Mouse (Mus musculus): ENCODE measurements around the gene Pkmyt1. TPM values are rescaled to one million over a fixed set of nuclear protein-coding genes. Genes with fewer than 3 reads are reported as not detected.
A peak's percentile ranks its signal among the peaks of the same experiment; 100 is the strongest.

Gene Pkmyt1
- polyA plus RNA-seq, 1 experiment from 2014 or later = 36.7 TPM

DNA sequence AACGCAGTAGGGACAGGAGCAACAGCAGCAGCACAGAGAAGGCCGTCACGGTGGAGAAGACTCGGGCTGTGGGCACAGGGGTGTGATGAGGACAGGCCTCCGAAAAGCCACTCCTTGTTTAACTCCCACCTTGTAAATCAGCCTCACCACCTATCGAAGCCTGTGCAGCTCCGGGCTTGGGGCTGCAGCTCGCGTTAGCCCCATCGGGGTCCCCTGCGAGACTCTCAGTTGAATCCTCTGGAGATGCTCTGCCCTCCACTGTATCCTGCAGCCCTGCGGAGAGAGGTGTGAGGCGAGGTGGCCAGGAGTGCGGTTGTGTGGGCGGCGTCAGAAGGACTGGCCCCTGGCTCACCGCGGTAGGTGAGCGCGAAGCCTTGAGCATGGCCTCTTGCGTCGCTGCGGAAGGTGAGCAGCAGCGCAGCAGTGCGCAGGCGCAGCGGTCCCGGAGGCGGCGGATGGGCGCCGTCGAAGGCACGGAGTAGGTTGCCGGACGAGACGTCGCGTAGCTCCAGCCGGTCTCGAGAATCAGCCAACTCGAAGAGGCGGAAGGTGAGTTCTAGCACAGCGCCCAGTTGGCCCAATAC, 16.2 kb downstream of the Pkmyt1 start:
- H3K9me3 ChIP-seq (replicated peaks) = no peaks in the 10 kb centered on the region
- no peak overlapping the region for H3K27ac ChIP-seq
- peaks cover 75% of the 10 kb centered on the region for H3K27me3 ChIP-seq
- H3K4me2 ChIP-seq = peak overlapping the region; percentile 54
- no peak for ATAC-seq
- H3K36me3 ChIP-seq (ENCODE audit: poor library complexity, severe bottlenecking) = peaks cover 5% of the 10 kb centered on the region
- WGBS = 6% methylated on average over 44 of the region's 44 CpGs
- peak overlapping the region; percentile 46 for H3K9ac ChIP-seq
- peak overlapping the region; percentile 29 for H3K4me3 ChIP-seq
- H3K4me1 ChIP-seq = peaks cover 54% of the 10 kb centered on the region

DNA sequence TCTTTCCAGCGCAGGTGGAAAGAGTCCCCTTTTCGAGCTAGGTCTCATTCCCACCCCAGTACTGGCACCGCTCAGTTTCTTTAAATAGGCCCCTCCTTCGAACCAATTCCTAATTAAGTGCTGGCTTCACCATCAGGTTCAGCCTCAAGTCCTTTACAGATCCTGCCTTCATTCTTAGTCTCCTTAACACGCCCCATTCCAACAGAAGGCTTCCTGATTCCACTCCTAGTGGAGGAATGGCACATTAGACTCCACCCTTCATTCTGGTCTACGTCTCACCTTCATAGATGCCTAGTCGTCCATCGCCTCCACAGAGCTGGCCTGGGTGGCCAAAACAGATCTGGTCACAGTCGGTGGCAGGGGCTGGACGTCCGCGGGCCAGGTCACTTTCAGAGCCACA, 16.8 kb downstream of the Pkmyt1 start:
- 62% methylated on average over 12 of the region's 12 CpGs for WGBS
- Histone ChIP-seq H3K36me3 (ENCODE audit: poor library complexity, severe bottlenecking) (no peaks in the 10 kb centered on the region), H3K4me3 (peak overlapping the region; percentile 29), H3K27me3 (peaks cover 80% of the 10 kb centered on the region), H3K4me1 (peaks cover 49% of the 10 kb centered on the region), H3K9me3 (replicated peaks) (no peaks in the 10 kb centered on the region), H3K27ac (no peak overlapping the region), H3K4me2 (peak overlapping the region; percentile 54; the same call in 1 of the 2 replicates), H3K9ac (no peak overlapping the region)
- ATAC-seq = no peak

DNA sequence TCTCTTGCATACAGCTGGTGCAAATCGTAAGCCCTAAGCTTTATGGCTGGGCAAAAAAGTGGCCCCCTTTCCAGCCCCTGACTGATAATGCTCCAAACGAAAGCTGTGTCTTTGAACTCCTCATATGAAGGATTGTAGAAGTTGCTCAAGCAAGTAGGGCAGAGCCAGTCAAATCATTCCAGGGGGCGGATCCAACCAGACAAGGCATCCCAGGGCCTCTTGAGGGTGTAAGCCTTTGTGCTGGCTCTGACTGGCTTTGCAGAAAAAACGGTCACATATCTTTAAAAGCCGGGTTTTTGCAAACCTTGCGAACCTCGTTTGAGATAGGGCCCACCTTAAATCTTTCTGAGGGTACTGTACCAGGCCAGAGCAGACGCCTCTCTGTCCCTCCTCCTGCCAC, 17.9 kb downstream of the Pkmyt1 start:
- H3K36me3 ChIP-seq (ENCODE audit: poor library complexity, severe bottlenecking) = no peaks in the 10 kb centered on the region
- peaks cover 38% of the 10 kb centered on the region for H3K4me1 ChIP-seq
- no peak overlapping the region for H3K9ac ChIP-seq
- H3K27ac ChIP-seq = no peak overlapping the region
- no peaks in the 10 kb centered on the region for H3K9me3 ChIP-seq (replicated peaks)
- 17% methylated on average over 8 of the region's 8 CpGs for WGBS
- no peak overlapping the region for H3K4me2 ChIP-seq
- ATAC-seq = no peak
- H3K4me3 ChIP-seq = no peak overlapping the region
- peaks cover 82% of the 10 kb centered on the region for H3K27me3 ChIP-seq

DNA sequence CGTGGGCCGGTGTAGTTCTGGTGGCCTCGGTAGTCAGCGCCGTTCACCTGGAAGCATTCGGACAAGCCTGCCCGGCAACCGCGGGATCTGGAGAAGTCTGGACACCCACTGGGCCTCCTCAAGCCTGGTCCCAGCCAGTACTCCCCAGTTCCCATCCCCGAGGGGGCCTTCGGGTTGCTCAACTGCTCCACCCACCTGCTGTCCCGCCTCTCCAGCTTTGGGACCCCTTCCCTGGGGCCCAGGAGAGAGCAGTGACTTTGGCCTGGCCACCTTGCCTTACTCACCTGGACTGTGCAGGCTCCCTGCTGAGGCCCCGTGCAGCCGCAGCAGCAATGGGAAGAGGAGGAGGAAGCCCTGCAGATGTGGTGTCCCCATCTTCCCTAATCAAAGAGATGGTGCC, 18.5 kb downstream of the Pkmyt1 start:
- peak overlapping the region; percentile 41; the same call in 1 of the 2 replicates for H3K4me3 ChIP-seq
- no peaks in the 10 kb centered on the region for H3K36me3 ChIP-seq (ENCODE audit: poor library complexity, severe bottlenecking)
- H3K27ac ChIP-seq = no peak overlapping the region
- no peak overlapping the region for H3K9ac ChIP-seq
- peaks cover 33% of the 10 kb centered on the region for H3K4me1 ChIP-seq
- H3K4me2 ChIP-seq = peak overlapping the region; percentile 75; the same call in 1 of the 2 replicates
- 2% methylated on average over 14 of the region's 14 CpGs for WGBS
- H3K27me3 ChIP-seq = peaks cover 78% of the 10 kb centered on the region
- ATAC-seq = no peak
- no peaks in the 10 kb centered on the region for H3K9me3 ChIP-seq (replicated peaks)

GRCm38 (mm10) chr17:23745301-23746251, 19.4 kb downstream of the Pkmyt1 start, which contains the start of gene Kremen2:
Gene Kremen2 (minus strand): TSS chr17:23745833.
- ATAC-seq = no peak
- peaks cover 75% of the 10 kb centered on the region for H3K27me3 ChIP-seq
- H3K9ac ChIP-seq = peak within 1 kb of the TSS; percentile 65
- no peaks in the 10 kb centered on the region for H3K36me3 ChIP-seq (ENCODE audit: poor library complexity, severe bottlenecking)
- peak within 1 kb of the TSS; percentile 75 for H3K4me2 ChIP-seq
- H3K9me3 ChIP-seq (replicated peaks) = no peaks in the 10 kb centered on the region
- WGBS = under 1% methylated on average over 43 of the region's 45 CpGs
- H3K4me1 ChIP-seq = peaks cover 28% of the 10 kb centered on the region
- H3K4me3 ChIP-seq = peak within 1 kb of the TSS; percentile 41
- no peak within 1 kb of the TSS for H3K27ac ChIP-seq

GRCm38 (mm10) chr17:23746311-23746710, 20.2 kb downstream of the Pkmyt1 start:
- peaks cover 2% of the 10 kb centered on the region for H3K36me3 ChIP-seq (ENCODE audit: poor library complexity, severe bottlenecking)
- H3K9me3 ChIP-seq (replicated peaks) = no peaks in the 10 kb centered on the region
- peak overlapping the region; percentile 65; the same call in 1 of the 2 replicates for H3K9ac ChIP-seq
- no peak overlapping the region for H3K27ac ChIP-seq
- peak overlapping the region; percentile 41 for H3K4me3 ChIP-seq
- ATAC-seq = no peak
- H3K4me1 ChIP-seq = peaks cover 25% of the 10 kb centered on the region
- H3K4me2 ChIP-seq = peak overlapping the region; percentile 75
- WGBS = 3% methylated on average over 12 of the region's 12 CpGs
- peaks cover 68% of the 10 kb centered on the region for H3K27me3 ChIP-seq

GRCm38 (mm10) chr17:23746767-23747166, 20.6 kb downstream of the Pkmyt1 start:
- WGBS = 79% methylated on average over 3 of the region's 3 CpGs
- peaks cover 6% of the 10 kb centered on the region for H3K36me3 ChIP-seq (ENCODE audit: poor library complexity, severe bottlenecking)
- H3K4me1 ChIP-seq = peaks cover 25% of the 10 kb centered on the region
- no peaks in the 10 kb centered on the region for H3K9me3 ChIP-seq (replicated peaks)
- H3K9ac ChIP-seq = no peak overlapping the region
- no peak overlapping the region for H3K27ac ChIP-seq
- ATAC-seq = no peak
- peaks cover 64% of the 10 kb centered on the region for H3K27me3 ChIP-seq
- no peak overlapping the region for H3K4me2 ChIP-seq
- no peak overlapping the region for H3K4me3 ChIP-seq

- Histone ChIP-seq H3K4me3 (no peak overlapping the region), H3K4me1 (peaks cover 21% of the 10 kb centered on the region), H3K9ac (no peak overlapping the region), H3K36me3 (ENCODE audit: poor library complexity, severe bottlenecking) (peaks cover 14% of the 10 kb centered on the region), H3K27ac (no peak overlapping the region), H3K9me3 (replicated peaks) (no peaks in the 10 kb centered on the region), H3K4me2 (no peak overlapping the region), H3K27me3 (peaks cover 57% of the 10 kb centered on the region)
- 84% methylated on average over 3 of the region's 3 CpGs for WGBS
- ATAC-seq = no peak
Measured at GRCm38 (mm10) chr17:23747471-23747870, 21.3 kb downstream of the Pkmyt1 start.

GRCm38 (mm10) chr17:23748026-23748425, 21.9 kb downstream of the Pkmyt1 start:
- WGBS = 40% methylated on average over 6 of the region's 6 CpGs
- no peak overlapping the region for H3K9ac ChIP-seq
- H3K9me3 ChIP-seq (replicated peaks) = no peaks in the 10 kb centered on the region
- H3K4me3 ChIP-seq = no peak overlapping the region
- H3K4me1 ChIP-seq = peaks cover 18% of the 10 kb centered on the region
- peaks cover 19% of the 10 kb centered on the region for H3K36me3 ChIP-seq (ENCODE audit: poor library complexity, severe bottlenecking)
- ATAC-seq = no peak
- H3K4me2 ChIP-seq = no peak overlapping the region
- H3K27me3 ChIP-seq = peaks cover 51% of the 10 kb centered on the region
- H3K27ac ChIP-seq = no peak overlapping the region

DNA sequence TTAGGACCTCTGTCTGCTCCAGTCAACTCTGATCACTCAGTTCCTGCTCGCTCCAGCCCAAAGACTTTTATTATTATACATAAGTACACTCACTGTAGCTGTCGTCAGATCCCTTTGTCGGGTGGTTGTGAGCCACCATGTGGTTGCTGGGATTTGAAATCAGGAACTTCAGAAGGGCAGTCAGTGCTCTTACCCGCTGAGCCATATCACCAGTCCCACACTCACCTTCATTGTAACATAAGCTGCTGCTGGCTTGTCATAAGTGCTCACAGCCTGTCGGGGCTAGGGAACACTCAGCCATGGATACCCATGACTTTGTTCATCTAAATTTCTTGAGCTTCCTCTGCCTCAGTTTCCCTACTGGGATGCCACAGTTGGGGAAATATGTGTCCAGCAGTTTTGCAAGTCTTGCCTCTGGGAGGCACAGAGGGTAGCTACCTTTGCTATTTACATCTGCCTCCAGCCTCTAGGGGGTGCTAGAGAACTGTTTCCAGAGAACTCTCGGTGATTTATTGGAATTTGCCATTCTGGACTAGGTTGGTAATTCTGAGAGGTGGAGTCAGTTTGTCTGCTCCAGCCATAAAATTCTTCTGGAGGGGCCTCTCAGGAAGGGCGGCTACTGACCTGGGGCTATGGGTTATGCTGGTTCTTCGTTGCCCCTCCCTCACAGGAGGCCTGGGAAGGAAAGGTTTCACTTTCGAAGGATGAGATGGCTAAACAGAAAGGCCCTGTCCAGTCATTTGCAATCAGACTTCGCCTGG, 22.7 kb downstream of the Pkmyt1 start:
- no peak overlapping the region for H3K9ac ChIP-seq
- no peak overlapping the region for H3K4me3 ChIP-seq
- no peak overlapping the region for H3K4me2 ChIP-seq
- peaks cover 43% of the 10 kb centered on the region for H3K27me3 ChIP-seq
- no peaks in the 10 kb centered on the region for H3K9me3 ChIP-seq (replicated peaks)
- WGBS = 39% methylated on average over 10 of the region's 10 CpGs
- ATAC-seq = no peak
- H3K4me1 ChIP-seq = peaks cover 18% of the 10 kb centered on the region
- H3K36me3 ChIP-seq (ENCODE audit: poor library complexity, severe bottlenecking) = peaks cover 27% of the 10 kb centered on the region
- no peak overlapping the region for H3K27ac ChIP-seq

DNA sequence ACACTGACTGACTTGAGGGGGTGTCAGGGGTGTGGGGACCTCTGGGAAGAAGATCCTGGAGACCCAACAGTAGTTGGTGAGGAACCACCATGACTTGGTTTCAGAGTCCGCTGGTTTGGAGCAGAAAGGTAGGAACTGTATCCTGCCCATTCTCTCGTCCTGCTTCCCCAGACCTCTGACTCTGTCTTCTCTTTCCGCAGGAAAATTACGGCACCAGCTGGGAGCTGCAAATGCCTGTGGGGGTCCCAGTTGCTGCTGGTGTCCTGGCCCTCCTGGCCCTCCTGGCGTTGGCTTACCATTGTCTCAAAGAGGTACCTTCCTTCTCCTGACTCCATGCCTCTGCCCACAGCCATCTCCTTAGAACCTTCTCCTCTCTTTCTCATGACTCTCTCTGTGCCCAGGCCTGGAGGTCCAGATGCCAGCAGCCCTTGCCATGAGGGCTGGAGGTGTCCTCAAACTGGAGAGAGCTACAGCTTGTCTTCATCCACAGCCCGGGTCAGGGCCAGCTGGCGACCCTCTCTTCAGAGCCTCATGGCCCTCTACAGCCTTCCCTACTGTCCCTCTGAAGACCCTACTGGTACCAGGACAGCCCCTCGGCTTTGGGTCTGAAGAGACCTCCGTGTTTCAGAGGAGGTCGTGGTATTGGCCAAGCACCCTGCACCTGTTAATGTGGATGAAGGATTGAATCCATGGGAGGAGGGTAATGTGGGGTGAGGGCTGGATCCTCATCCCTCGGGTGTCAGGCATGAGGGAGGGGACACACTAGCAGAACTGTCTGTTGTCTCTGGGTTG, 23.5 kb downstream of the Pkmyt1 start:
- no peak for ATAC-seq
- peaks cover 35% of the 10 kb centered on the region for H3K36me3 ChIP-seq (ENCODE audit: poor library complexity, severe bottlenecking)
- H3K4me2 ChIP-seq = no peak overlapping the region
- peaks cover 18% of the 10 kb centered on the region for H3K4me1 ChIP-seq
- 79% methylated on average over 11 of the region's 11 CpGs for WGBS
- H3K27me3 ChIP-seq = peaks cover 35% of the 10 kb centered on the region
- no peak overlapping the region for H3K9ac ChIP-seq
- H3K27ac ChIP-seq = no peak overlapping the region
- no peaks in the 10 kb centered on the region for H3K9me3 ChIP-seq (replicated peaks)
- no peak overlapping the region for H3K4me3 ChIP-seq

All from forebrain, embryonic 13.5 days (tissue).